Mouse (Mus musculus): ENCODE measurements at regions not wholly inside any gene's neighbourhood (a gene's known extent, or its start where the extent isn't known, plus 50 kb on each side); places are given as distances from the start of the nearest gene placed in this dataset.

DNA sequence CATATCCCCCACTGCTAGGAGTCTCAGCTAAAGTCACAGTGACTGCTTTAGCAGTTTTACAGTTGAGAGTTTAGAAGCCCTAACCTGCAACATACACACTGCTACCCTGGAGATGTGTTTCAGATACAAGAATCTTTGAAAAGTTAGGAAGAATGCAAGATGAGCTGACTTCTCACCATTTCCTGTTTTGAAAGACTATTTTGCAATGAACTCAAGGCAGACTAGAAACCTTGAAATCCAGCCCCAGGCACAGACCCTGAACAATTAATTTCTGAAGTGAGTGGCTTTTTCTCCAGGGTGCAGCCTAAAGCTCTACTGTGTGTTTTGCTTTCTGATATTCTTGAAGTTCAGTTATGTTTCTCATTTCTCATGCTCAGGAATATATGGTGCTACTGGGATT, 440.6 kb downstream of the Nebl start:
- Histone ChIP-seq H3K9ac (replicated peaks) (no peak overlapping the region), H3K27me3 (no peaks in the 10 kb centered on the region), H3K4me3 (no peak overlapping the region), H3K27ac (replicated peaks) (no peak overlapping the region), H3K9me3 (no peaks in the 10 kb centered on the region), H3K4me1 (no peaks in the 10 kb centered on the region), H3K4me2 (replicated peaks) (no peak overlapping the region), H3K36me3 (no peaks in the 10 kb centered on the region)
- no peak for ATAC-seq (ENCODE audit: low FRiP score, low read depth)

DNA sequence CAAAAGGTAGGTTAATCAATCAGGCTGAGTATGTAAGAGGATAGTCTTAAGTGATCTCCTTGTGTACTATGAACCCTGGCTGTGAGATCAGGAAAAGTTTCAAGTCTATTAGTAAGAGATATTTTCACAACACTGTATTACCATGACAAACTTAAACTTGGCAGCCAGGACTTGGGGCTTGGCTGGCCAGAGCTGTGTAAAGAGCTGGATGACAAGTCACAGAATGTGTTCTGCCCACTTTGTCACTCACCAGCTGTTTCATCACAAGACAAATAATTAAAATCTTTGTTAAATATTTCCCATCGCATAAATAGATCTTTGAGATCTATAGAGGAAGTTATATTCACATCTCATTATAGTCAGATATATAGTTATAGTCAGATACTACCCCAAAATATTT, 443.7 kb downstream of the Nebl start:
- ATAC-seq (ENCODE audit: low FRiP score, low read depth): no peak

DNA sequence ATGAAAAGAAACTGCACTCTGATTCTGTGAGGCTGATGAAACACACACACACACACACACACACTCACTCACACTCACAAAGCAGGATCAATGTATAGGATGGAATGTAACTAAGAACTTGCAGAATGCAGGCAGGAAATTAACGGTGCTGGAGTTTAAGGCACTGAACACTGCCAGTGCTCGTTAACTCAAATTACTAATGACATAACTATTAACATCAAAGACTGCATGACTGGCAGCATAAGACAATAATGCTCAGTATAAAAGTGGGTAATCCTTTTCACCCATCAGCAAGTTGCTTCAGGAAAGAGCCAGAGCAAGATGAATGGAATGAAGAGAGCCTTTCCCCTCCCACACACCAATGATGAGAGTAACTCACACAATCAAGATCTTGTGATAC, 481.3 kb downstream of the Nebl start:
- H3K4me2 ChIP-seq (replicated peaks): no peak overlapping the region
- no peaks in the 10 kb centered on the region for H3K27me3 ChIP-seq
- WGBS: 65% methylated on average over 2 of the region's 2 CpGs
- no peak overlapping the region for H3K27ac ChIP-seq (replicated peaks)
- H3K4me1 ChIP-seq: no peaks in the 10 kb centered on the region
- H3K4me3 ChIP-seq: no peak overlapping the region
- 0 out of 2 replicates have a peak, but pooled peaks have one; percentile 19 for ATAC-seq (ENCODE audit: low FRiP score, low read depth)
- no peaks in the 10 kb centered on the region for H3K36me3 ChIP-seq
- H3K9me3 ChIP-seq: no peaks in the 10 kb centered on the region
- H3K9ac ChIP-seq (replicated peaks): no peak overlapping the region

More for the DNA sequence above, 443.7 kb downstream of the Nebl start:
- 86% methylated on average over 1 of the region's 1 CpGs for WGBS
- no peak overlapping the region for H3K9ac ChIP-seq (replicated peaks)
- no peak overlapping the region for H3K4me2 ChIP-seq (replicated peaks)
- H3K4me1 ChIP-seq: no peaks in the 10 kb centered on the region
- H3K36me3 ChIP-seq: no peaks in the 10 kb centered on the region
- H3K4me3 ChIP-seq: no peak overlapping the region
- H3K27ac ChIP-seq (replicated peaks): no peak overlapping the region
- no peaks in the 10 kb centered on the region for H3K27me3 ChIP-seq
- H3K9me3 ChIP-seq: no peaks in the 10 kb centered on the region

DNA sequence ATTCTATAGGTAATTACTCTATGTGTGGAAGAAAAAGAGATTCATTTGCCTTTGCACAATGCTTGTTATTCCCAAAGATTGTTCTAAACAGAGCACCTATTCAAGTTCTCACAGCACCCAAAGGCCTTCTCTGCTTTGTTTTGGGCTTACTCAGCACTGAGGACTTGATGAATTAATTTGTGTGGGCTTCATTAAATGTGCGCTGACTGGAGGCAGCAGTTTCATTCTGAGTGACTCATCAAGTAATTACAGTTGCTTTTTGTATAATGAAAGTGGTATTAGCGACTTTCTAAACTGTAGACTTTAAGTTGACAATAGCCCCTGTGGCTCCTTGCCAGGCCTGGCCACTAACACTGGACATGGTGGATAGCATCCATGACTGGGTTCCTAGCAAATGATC, 485.4 kb downstream of the Nebl start:
- ATAC-seq (ENCODE audit: low FRiP score, low read depth): no peak
- Histone ChIP-seq H3K4me2 (replicated peaks) (no peak overlapping the region), H3K9me3 (no peaks in the 10 kb centered on the region), H3K36me3 (no peaks in the 10 kb centered on the region), H3K4me1 (no peaks in the 10 kb centered on the region), H3K4me3 (no peak overlapping the region), H3K27ac (replicated peaks) (no peak overlapping the region), H3K9ac (replicated peaks) (no peak overlapping the region), H3K27me3 (no peaks in the 10 kb centered on the region)
- WGBS: 75% methylated on average over 2 of the region's 2 CpGs

DNA sequence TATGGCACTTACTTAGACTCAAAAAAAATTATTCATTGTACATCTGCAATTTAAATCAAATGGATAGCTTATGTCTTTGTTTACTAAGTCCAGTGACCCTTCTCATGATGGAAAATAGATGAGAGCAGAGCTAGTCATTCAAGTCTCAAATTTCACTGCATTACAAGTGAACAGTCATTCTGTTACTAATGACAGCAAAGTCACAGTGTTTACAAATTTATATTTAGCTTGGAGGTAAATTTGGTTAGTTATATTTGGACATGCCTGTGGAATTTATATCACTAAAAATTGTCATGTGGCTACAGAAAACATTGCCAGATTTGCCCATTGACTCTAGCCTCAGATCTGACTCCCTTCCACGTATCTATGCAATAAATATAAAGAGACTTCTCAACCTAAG, 515.7 kb downstream of the Nebl start:
- Histone ChIP-seq H3K4me1 (no peaks in the 10 kb centered on the region), H3K36me3 (no peaks in the 10 kb centered on the region), H3K27me3 (no peaks in the 10 kb centered on the region), H3K9me3 (no peaks in the 10 kb centered on the region), H3K4me2 (replicated peaks) (no peak overlapping the region), H3K27ac (replicated peaks) (no peak overlapping the region), H3K9ac (replicated peaks) (no peak overlapping the region), H3K4me3 (no peak overlapping the region)
- ATAC-seq (ENCODE audit: low FRiP score, low read depth): no peak
- 71% methylated on average over 1 of the region's 1 CpGs for WGBS

DNA sequence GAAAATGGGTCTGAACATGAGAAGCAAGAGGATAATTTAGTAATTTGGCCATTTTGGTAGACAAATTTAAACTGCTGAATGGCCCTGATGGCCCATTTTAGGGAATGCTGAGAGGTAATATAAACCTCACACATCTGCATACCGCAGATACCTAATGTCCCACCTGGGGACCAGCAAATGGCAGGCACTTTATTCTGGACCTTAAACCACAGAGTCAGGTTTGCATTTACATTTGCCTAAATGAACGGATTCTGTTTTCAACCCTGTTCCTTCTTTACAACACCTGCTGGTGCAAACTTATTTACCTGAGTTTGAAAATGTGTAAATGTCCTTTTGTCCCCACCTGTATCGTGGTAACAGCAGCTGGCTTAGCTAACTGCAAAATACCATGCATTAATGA, 516.4 kb downstream of the Nebl start:
- WGBS: 69% methylated on average over 3 of the region's 3 CpGs
- Histone ChIP-seq H3K9ac (replicated peaks) (no peak overlapping the region), H3K4me2 (replicated peaks) (no peak overlapping the region), H3K36me3 (no peaks in the 10 kb centered on the region), H3K27me3 (no peaks in the 10 kb centered on the region), H3K4me3 (no peak overlapping the region), H3K27ac (replicated peaks) (no peak overlapping the region), H3K9me3 (no peaks in the 10 kb centered on the region), H3K4me1 (no peaks in the 10 kb centered on the region)
- no peak for ATAC-seq (ENCODE audit: low FRiP score, low read depth)

DNA sequence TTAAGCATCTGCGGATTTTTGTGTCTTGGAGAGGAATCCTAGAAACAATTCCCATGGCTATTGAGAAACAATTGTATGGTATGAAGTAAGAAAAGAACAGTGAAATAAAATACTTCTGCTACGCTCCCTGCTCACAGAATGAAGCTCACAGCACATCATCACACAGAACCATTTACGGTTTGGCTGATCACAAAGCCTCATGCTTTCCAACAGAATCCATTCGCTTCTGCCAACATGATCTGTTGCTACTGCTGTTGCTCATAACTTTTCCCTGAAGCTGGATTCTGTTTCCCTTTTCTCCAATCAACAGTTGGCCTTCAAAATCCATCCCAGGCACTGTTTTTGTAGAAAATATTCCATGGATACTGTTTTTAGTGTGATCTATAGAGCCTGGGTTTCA, 518.7 kb downstream of the Nebl start:
- no peak overlapping the region for H3K4me3 ChIP-seq
- H3K9me3 ChIP-seq: no peaks in the 10 kb centered on the region
- WGBS: 86% methylated on average over 4 of the region's 4 CpGs

DNA sequence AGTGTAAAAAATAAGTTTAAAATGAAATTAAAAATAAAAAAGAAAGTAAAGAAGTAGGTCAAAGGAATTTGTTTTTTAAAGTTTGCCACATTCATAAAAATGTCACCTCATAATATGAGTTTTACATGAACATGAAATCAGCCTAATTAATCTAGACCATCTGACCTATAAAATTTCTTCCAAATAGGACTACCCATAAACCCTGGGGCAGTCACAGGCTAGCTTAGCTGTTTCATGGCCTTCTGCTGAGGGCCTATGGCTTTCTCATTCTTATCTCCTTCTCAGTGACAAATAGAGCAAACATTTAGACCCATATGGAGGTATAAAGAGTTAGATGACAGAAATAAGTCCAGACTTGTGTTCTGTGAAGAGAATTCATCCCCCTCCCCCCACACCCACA, 520.2 kb downstream of the Nebl start:
- Histone ChIP-seq H3K4me2 (replicated peaks) (no peak overlapping the region), H3K9ac (replicated peaks) (no peak overlapping the region), H3K36me3 (no peaks in the 10 kb centered on the region), H3K4me3 (no peak overlapping the region), H3K9me3 (no peaks in the 10 kb centered on the region), H3K27me3 (no peaks in the 10 kb centered on the region), H3K4me1 (no peaks in the 10 kb centered on the region), H3K27ac (replicated peaks) (no peak overlapping the region)
- no peak for ATAC-seq (ENCODE audit: low FRiP score, low read depth)

More for the DNA sequence above, 518.7 kb downstream of the Nebl start:
- H3K4me1 ChIP-seq: no peaks in the 10 kb centered on the region
- no peak overlapping the region for H3K4me2 ChIP-seq (replicated peaks)
- no peak for ATAC-seq (ENCODE audit: low FRiP score, low read depth)
- no peak overlapping the region for H3K27ac ChIP-seq (replicated peaks)
- no peak overlapping the region for H3K9ac ChIP-seq (replicated peaks)
- H3K36me3 ChIP-seq: no peaks in the 10 kb centered on the region
- no peaks in the 10 kb centered on the region for H3K27me3 ChIP-seq

DNA sequence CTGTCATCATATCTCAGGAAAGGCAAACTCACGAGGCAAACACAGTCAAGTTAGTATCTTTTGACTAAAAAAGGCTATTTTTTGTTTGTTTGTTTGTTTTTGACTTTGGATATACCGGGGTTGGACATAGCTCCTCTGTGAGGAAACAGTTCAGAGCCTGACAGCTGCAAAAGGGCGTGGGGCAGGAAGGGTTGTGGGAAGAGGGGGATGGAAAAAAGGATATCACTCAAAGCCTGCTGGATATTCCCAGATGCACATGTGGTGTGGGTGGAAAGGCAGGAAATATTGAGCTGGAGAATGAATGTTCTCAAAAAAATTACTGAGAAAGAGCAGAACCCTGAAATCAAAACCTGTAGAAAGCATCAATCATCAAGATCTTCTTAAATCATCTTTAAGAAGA, 537.7 kb downstream of the Nebl start:
- Histone ChIP-seq H3K4me2 (replicated peaks) (no peak overlapping the region), H3K9ac (replicated peaks) (no peak overlapping the region), H3K4me3 (no peak overlapping the region), H3K9me3 (no peaks in the 10 kb centered on the region), H3K27ac (replicated peaks) (no peak overlapping the region), H3K27me3 (no peaks in the 10 kb centered on the region), H3K36me3 (no peaks in the 10 kb centered on the region), H3K4me1 (no peaks in the 10 kb centered on the region)
- WGBS: 63% methylated on average over 3 of the region's 3 CpGs
- no peak for ATAC-seq (ENCODE audit: low FRiP score, low read depth)

DNA sequence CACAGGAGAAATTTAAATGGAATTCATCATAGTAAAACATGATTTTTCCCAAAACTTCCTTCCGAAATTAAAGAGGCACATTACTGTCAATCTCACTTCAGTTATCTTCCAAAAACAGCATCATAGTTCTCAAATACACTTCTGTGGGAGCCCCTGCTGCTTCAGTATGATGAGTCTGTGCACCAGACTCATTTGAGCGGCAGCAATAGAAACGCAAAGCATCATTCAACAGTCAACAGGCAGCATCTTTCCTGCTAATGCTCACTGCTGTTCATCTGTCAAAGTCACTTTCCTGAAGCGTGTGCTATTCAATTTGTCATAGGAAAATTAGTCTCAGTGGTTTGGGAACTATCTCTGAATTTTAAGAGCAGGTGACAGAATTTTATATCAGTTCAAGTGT, 542.1 kb downstream of the Nebl start:
- H3K27ac ChIP-seq (replicated peaks): no peak overlapping the region
- ATAC-seq (ENCODE audit: low FRiP score, low read depth): no peak

DNA sequence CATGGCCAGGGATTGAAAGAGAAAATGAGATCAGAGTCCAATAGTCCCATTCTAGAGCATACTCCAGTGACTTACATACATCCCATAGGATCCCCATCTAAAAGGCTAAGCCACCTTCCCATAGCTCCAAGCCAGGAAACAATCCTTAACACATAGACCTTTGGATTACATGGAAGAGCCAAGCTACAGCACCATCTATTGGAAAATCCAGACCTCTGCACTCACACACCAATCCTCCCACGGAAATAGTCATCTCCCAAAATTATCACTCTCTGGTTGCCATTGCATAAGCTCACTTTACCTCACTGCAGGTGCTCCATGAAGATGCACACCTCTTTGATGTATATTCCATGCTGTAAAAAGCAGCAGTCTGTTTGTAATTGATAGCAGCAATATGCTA, 543.4 kb downstream of the Nebl start:
- no peaks in the 10 kb centered on the region for H3K9me3 ChIP-seq
- H3K4me1 ChIP-seq: no peaks in the 10 kb centered on the region
- H3K9ac ChIP-seq (replicated peaks): no peak overlapping the region
- ATAC-seq (ENCODE audit: low FRiP score, low read depth): no peak
- no peaks in the 10 kb centered on the region for H3K36me3 ChIP-seq
- H3K27ac ChIP-seq (replicated peaks): no peak overlapping the region
- no peaks in the 10 kb centered on the region for H3K27me3 ChIP-seq
- H3K4me2 ChIP-seq (replicated peaks): no peak overlapping the region
- 74% methylated on average over 1 of the region's 1 CpGs for WGBS
- no peak overlapping the region for H3K4me3 ChIP-seq

More for the DNA sequence above, 542.1 kb downstream of the Nebl start:
- H3K4me3 ChIP-seq: no peak overlapping the region
- no peak overlapping the region for H3K4me2 ChIP-seq (replicated peaks)
- no peaks in the 10 kb centered on the region for H3K36me3 ChIP-seq
- no peaks in the 10 kb centered on the region for H3K9me3 ChIP-seq
- no peaks in the 10 kb centered on the region for H3K4me1 ChIP-seq
- H3K27me3 ChIP-seq: no peaks in the 10 kb centered on the region
- 86% methylated on average over 4 of the region's 4 CpGs for WGBS
- H3K9ac ChIP-seq (replicated peaks): no peak overlapping the region

DNA sequence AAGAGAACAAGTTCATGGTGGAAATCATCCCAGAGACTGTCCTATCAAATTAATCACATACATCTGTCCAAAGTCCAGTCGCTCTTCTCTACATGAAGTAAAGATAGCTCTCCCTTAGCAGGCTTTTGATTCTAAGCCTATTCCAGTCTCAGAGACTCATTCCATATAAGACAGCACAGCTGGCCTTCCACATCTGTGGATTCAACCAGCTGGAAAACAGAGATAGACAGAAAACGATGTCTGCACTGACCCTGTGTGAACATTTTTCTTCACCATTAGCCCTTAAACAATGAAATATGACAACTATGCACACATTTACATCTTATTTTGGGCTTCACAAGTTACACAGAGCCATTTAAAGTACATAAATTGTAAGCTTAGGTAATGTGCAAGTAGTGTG, 547.6 kb downstream of the Nebl start:
- Histone ChIP-seq H3K27me3 (no peaks in the 10 kb centered on the region), H3K36me3 (no peaks in the 10 kb centered on the region), H3K9me3 (no peaks in the 10 kb centered on the region), H3K4me1 (no peaks in the 10 kb centered on the region), H3K4me3 (no peak overlapping the region), H3K4me2 (replicated peaks) (no peak overlapping the region), H3K27ac (replicated peaks) (no peak overlapping the region), H3K9ac (replicated peaks) (no peak overlapping the region)
- no peak for ATAC-seq (ENCODE audit: low FRiP score, low read depth)
- WGBS: 76% methylated on average over 2 of the region's 2 CpGs

DNA sequence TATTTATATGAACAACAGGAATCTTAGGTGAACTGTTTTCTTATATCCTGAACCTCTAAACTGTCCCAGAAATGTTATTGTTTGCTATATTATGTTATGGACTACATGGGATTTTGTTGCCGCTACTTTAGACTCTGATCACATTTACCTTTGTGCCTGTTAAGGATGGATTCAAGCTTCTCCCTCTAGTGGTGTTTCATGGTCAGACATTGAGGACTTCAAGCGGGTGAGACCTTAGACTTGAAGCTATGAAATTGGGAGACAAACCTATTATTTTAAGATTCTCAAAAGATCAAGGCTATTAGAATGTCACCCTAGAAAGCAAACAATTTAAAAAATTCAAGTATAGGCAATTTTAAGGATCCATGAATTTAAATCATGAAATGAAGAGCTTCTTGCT, 549.7 kb downstream of the Nebl start:
- WGBS: 88% methylated on average over 2 of the region's 2 CpGs

More for the DNA sequence above, 549.7 kb downstream of the Nebl start:
- Histone ChIP-seq H3K9me3 (no peaks in the 10 kb centered on the region), H3K27me3 (no peaks in the 10 kb centered on the region), H3K9ac (replicated peaks) (no peak overlapping the region), H3K4me3 (no peak overlapping the region), H3K36me3 (no peaks in the 10 kb centered on the region), H3K4me2 (replicated peaks) (no peak overlapping the region), H3K4me1 (no peaks in the 10 kb centered on the region), H3K27ac (replicated peaks) (no peak overlapping the region)
- no peak for ATAC-seq (ENCODE audit: low FRiP score, low read depth)

Measured in midbrain, embryonic 12.5 days (tissue).